Mouse (Mus musculus): ENCODE data around the gene Pabpc4. TPM values are rescaled to one million over a fixed set of nuclear protein-coding genes. Genes with fewer than 3 reads are reported as not detected.

The Pabpc4 gene
- polyA plus RNA-seq, 1 experiment from 2014 or later, result 40.4 TPM

DNA sequence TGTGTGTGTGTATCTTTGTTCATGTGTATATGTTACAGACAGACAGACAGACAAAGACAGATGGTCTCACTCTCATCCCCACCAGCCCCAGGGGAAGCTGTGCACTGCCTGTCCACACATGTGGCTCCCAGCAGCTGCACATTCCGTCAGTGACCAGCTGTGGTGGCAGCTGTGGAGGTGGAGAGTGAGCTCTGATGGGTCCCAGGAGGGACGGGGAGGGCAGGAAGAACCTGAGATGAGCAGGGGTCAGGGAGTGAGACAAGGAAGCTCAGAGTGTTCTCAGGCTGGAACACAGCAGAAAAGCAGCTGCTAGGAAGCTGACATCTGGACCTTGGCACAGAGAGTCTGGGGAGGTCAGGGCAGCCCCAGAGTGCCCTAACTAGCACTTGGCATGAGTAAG is 33.9 kb upstream of the Pabpc4 start:
- Histone ChIP-seq H3K27ac (ENCODE audit: low read depth, low read length) (no peak overlapping the region), H3K27me3 (ENCODE audit: control insufficient read depth, insufficient read depth, low read length) (peaks cover 13% of the 10 kb centered on the region), H3K4me3 (ENCODE audit: low read depth, low read length) (no peak overlapping the region), H3K9ac (ENCODE audit: low read length) (no peak overlapping the region), H3K4me2 (no peak overlapping the region), H3K36me3 (ENCODE audit: control insufficient read depth, insufficient read depth, low read length) (no peaks in the 10 kb centered on the region), H3K4me1 (ENCODE audit: control insufficient read depth, insufficient read depth, low read length) (peaks cover 2% of the 10 kb centered on the region; the same call in 1 of the 2 replicates), H3K9me3 (ENCODE audit: control insufficient read depth, low read length) (no peaks in the 10 kb centered on the region)
- no peak for ATAC-seq (ENCODE audit: low FRiP score)
- no peak for DNase-seq (ENCODE audit: low spot score, missing footprints)
- WGBS, result 55% methylated on average over 2 of the region's 2 CpGs

GRCm38 (mm10) chr4:123229166-123229565 is 33.0 kb upstream of the Pabpc4 start:
- peaks cover 4% of the 10 kb centered on the region; the same call in 1 of the 2 replicates for H3K4me1 ChIP-seq (ENCODE audit: control insufficient read depth, insufficient read depth, low read length)
- H3K9ac ChIP-seq (ENCODE audit: low read length), result no peak overlapping the region
- H3K4me3 ChIP-seq (ENCODE audit: low read depth, low read length), result no peak overlapping the region
- no peaks in the 10 kb centered on the region for H3K36me3 ChIP-seq (ENCODE audit: control insufficient read depth, insufficient read depth, low read length)
- DNase-seq (ENCODE audit: low spot score, missing footprints) (no peak), ATAC-seq (ENCODE audit: low FRiP score) (no peak)
- peaks cover 19% of the 10 kb centered on the region for H3K27me3 ChIP-seq (ENCODE audit: control insufficient read depth, insufficient read depth, low read length)
- H3K27ac ChIP-seq (ENCODE audit: low read depth, low read length), result no peak overlapping the region
- 85% methylated on average over 11 of the region's 11 CpGs for WGBS
- H3K4me2 ChIP-seq, result no peak overlapping the region
- no peaks in the 10 kb centered on the region for H3K9me3 ChIP-seq (ENCODE audit: control insufficient read depth, low read length)

DNA sequence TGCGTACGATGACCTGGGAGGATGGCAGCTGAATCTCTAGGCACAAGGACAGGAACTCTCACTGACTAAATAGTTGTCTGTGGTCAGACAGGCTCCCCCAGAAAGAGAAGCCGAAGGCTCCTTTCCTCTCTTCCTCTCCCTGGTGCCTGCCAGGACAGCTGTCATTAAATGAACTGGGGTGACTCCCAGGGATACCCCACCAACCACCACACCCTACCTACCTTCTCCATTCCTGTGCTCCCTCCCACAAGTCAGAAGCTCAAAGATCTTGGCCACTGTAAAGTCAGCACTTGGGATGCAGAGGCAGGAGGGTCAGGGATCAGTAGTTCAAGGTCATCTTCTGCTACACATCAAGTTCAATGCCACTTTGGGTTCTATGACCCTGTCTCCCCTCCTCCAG is 29.3 kb upstream of the Pabpc4 start:
- no peak for ATAC-seq (ENCODE audit: low FRiP score)
- Histone ChIP-seq H3K27ac (ENCODE audit: low read depth, low read length) (no peak overlapping the region), H3K4me1 (ENCODE audit: control insufficient read depth, insufficient read depth, low read length) (peaks cover 4% of the 10 kb centered on the region; the same call in 1 of the 2 replicates), H3K36me3 (ENCODE audit: control insufficient read depth, insufficient read depth, low read length) (no peaks in the 10 kb centered on the region), H3K9ac (ENCODE audit: low read length) (no peak overlapping the region), H3K4me2 (no peak overlapping the region), H3K4me3 (ENCODE audit: low read depth, low read length) (no peak overlapping the region), H3K9me3 (ENCODE audit: control insufficient read depth, low read length) (no peaks in the 10 kb centered on the region), H3K27me3 (ENCODE audit: control insufficient read depth, insufficient read depth, low read length) (peaks cover 25% of the 10 kb centered on the region)
- DNase-seq (ENCODE audit: low spot score, missing footprints), result no peak
- WGBS, result 66% methylated on average over 3 of the region's 3 CpGs

- Histone ChIP-seq H3K4me3 (ENCODE audit: low read depth, low read length) (peak within 1 kb of the TSS; percentile 32), H3K4me2 (peak within 1 kb of the TSS; percentile 61), H3K27ac (ENCODE audit: low read depth, low read length) (no peak within 1 kb of the TSS), H3K9ac (ENCODE audit: low read length) (peak within 1 kb of the TSS; percentile 59), H3K4me1 (ENCODE audit: control insufficient read depth, insufficient read depth, low read length) (peaks cover 4% of the 10 kb centered on the region; the same call in 1 of the 2 replicates), H3K36me3 (ENCODE audit: control insufficient read depth, insufficient read depth, low read length) (no peaks in the 10 kb centered on the region), H3K27me3 (ENCODE audit: control insufficient read depth, insufficient read depth, low read length) (peaks cover 26% of the 10 kb centered on the region), H3K9me3 (ENCODE audit: control insufficient read depth, low read length) (no peaks in the 10 kb centered on the region)
- DNase-seq (ENCODE audit: low spot score, missing footprints) (peak; percentile 92), ATAC-seq (ENCODE audit: low FRiP score) (peak; percentile 84)
- 3% methylated on average over 52 of the region's 52 CpGs for WGBS
Measured at GRCm38 (mm10) chr4:123233492-123234084, 28.6 kb upstream of the Pabpc4 start, which contains the start of gene Heyl. TSS of gene Heyl (plus strand) at chr4:123233556.

- H3K27me3 ChIP-seq (ENCODE audit: control insufficient read depth, insufficient read depth, low read length), result peaks cover 42% of the 10 kb centered on the region
- no peak overlapping the region for H3K4me2 ChIP-seq
- H3K9ac ChIP-seq (ENCODE audit: low read length), result no peak overlapping the region
- no peak for ATAC-seq (ENCODE audit: low FRiP score)
- H3K4me1 ChIP-seq (ENCODE audit: control insufficient read depth, insufficient read depth, low read length), result peaks cover 11% of the 10 kb centered on the region
- H3K27ac ChIP-seq (ENCODE audit: low read depth, low read length), result no peak overlapping the region
- no peak overlapping the region for H3K4me3 ChIP-seq (ENCODE audit: low read depth, low read length)
- no peak for DNase-seq (ENCODE audit: low spot score, missing footprints)
- no peaks in the 10 kb centered on the region for H3K9me3 ChIP-seq (ENCODE audit: control insufficient read depth, low read length)
- WGBS, result 74% methylated on average over 9 of the region's 9 CpGs
- H3K36me3 ChIP-seq (ENCODE audit: control insufficient read depth, insufficient read depth, low read length), result no peaks in the 10 kb centered on the region
Measured at GRCm38 (mm10) chr4:123235835-123236430, 26.2 kb upstream of the Pabpc4 start.

DNA sequence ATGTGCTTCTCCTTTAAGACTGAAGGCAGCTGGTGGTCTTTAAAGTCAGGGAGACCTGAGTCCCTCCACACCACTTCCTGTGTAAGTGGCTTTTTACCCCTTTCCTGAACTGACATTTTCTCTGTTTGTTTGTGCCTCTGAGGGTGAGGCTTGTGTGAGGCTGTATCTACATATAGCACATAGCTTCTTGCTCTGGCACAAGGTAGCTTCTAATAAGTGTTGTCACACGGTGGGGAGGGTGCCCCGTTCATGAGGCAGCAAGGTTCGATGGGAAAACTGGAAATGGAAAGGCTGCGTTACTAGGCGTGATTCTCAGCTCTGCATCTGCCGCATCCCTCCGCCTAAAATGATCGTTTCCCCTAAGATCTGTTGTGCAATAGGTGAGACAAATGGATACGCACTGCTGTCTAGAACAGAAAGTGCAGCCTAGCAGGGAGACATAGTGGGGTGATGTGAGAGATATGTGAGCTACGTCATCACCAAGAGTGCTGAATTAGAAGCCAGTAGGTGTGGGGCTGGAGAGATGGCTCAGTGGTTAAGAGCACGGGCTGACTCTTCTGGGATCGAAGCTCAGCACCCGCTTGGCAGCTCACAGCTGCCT is 25.6 kb upstream of the Pabpc4 start:
- WGBS, result 88% methylated on average over 13 of the region's 13 CpGs

DNA sequence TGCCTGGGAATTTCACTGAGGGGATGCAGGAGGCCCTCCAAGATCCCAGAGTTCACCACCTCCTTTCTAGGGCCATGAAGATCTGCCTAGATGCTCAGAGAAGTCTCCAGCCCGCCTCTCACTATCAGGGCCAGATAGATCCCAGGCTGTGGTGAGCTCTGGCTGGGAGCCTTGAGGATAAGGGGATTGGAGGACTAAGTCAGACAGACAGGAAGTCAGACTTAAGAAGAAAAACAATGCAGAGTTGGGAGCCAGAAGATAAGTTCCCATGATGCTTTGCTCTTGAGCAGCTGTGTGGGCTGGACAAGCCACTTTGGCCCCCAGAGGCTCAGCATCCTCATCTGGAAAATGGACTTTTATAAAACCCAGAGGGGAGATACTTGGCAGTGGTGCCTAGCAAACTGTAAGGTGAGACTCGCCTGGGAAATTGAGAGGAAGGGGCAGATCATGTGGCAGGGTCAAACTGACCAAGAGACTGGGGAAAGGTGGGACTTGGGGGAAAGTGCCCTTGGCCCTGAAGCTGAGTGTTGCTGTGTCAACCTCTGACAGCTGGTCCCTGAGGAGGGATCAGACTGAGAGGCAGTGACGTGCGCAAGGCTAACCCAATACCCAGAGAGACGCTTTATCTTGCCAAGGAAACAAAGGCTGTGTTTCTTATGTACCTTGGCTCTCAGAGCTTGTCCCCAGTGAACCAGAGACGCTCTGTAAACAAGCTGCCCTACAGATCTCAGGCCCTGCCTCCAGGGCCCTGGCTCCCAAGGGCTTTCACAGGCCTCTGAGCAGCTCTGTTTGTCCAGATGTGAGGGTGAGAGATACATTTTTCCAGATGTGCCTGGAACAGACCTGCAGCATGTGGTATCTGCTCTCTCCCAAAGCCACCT is 24.5 kb upstream of the Pabpc4 start:
- ATAC-seq (ENCODE audit: low FRiP score) (no peak), DNase-seq (ENCODE audit: low spot score, missing footprints) (no peak)
- 58% methylated on average over 6 of the region's 6 CpGs for WGBS
- peaks cover 11% of the 10 kb centered on the region for H3K4me1 ChIP-seq (ENCODE audit: control insufficient read depth, insufficient read depth, low read length)
- no peaks in the 10 kb centered on the region for H3K9me3 ChIP-seq (ENCODE audit: control insufficient read depth, low read length)
- H3K27ac ChIP-seq (ENCODE audit: low read depth, low read length), result no peak overlapping the region
- H3K27me3 ChIP-seq (ENCODE audit: control insufficient read depth, insufficient read depth, low read length), result peaks cover 35% of the 10 kb centered on the region
- no peaks in the 10 kb centered on the region for H3K36me3 ChIP-seq (ENCODE audit: control insufficient read depth, insufficient read depth, low read length)
- H3K9ac ChIP-seq (ENCODE audit: low read length), result no peak overlapping the region
- H3K4me2 ChIP-seq, result no peak overlapping the region
- H3K4me3 ChIP-seq (ENCODE audit: low read depth, low read length), result no peak overlapping the region

More for the DNA sequence above, 25.6 kb upstream of the Pabpc4 start:
- Histone ChIP-seq H3K27me3 (ENCODE audit: control insufficient read depth, insufficient read depth, low read length) (peaks cover 42% of the 10 kb centered on the region), H3K27ac (ENCODE audit: low read depth, low read length) (no peak overlapping the region), H3K36me3 (ENCODE audit: control insufficient read depth, insufficient read depth, low read length) (no peaks in the 10 kb centered on the region), H3K4me2 (no peak overlapping the region), H3K9ac (ENCODE audit: low read length) (no peak overlapping the region), H3K9me3 (ENCODE audit: control insufficient read depth, low read length) (no peaks in the 10 kb centered on the region), H3K4me3 (ENCODE audit: low read depth, low read length) (no peak overlapping the region), H3K4me1 (ENCODE audit: control insufficient read depth, insufficient read depth, low read length) (peaks cover 11% of the 10 kb centered on the region)
- DNase-seq (ENCODE audit: low spot score, missing footprints), result no peak
- no peak for ATAC-seq (ENCODE audit: low FRiP score)

DNA sequence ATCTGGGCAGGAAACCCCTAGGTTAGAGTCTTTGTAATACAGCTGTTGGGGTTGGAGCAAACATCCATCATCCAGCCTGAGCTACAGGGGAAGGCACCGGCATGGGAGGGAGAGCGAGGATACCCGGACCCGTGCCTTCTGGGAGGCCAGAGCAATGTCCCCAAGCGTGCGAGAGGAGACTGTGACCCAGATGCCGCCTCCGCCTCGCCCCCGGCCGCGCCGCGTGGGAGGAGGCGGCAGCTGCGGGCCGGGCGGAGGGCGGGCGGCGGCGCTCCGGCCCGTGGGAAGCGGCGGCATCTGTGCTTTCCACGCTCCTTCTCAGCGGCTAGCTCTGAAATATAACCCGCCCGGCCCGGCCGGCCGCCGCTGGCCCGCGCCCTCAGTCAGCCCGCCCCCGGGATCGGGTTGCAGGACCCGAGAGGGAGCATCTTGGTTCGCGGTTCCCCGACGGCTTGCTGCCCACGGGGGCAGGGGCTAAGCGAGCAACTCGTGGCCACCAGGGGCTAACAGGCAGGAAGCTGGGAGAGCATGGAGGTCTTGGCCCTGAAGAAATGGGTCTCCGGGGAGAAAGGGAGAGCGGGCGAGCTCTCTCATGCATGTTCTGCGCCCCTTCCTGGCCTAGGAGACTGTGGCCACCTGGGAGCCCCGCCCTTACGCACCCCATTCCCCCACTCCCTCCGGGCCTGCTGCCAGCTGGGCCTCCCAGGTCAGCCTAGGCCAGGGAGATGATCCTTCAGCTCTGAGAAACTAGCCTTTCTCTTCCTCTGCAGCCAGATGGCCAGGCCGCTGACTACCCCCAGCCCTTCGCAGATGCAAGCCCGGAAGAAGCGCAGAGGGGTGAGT is 22.6 kb upstream of the Pabpc4 start:
- ATAC-seq (ENCODE audit: low FRiP score) (peak; percentile 70), DNase-seq (ENCODE audit: low spot score, missing footprints) (peak; percentile 90)
- Histone ChIP-seq H3K4me3 (ENCODE audit: low read depth, low read length) (peak overlapping the region; percentile 23), H3K9ac (ENCODE audit: low read length) (peak overlapping the region; percentile 51), H3K9me3 (ENCODE audit: control insufficient read depth, low read length) (no peaks in the 10 kb centered on the region), H3K27me3 (ENCODE audit: control insufficient read depth, insufficient read depth, low read length) (peaks cover 19% of the 10 kb centered on the region), H3K4me1 (ENCODE audit: control insufficient read depth, insufficient read depth, low read length) (peaks cover 6% of the 10 kb centered on the region), H3K36me3 (ENCODE audit: control insufficient read depth, insufficient read depth, low read length) (no peaks in the 10 kb centered on the region), H3K27ac (ENCODE audit: low read depth, low read length) (no peak overlapping the region), H3K4me2 (peak overlapping the region; percentile 50)
- WGBS, result 6% methylated on average over 57 of the region's 58 CpGs

All from midbrain, embryonic 11.5 days (tissue).